Mouse (Mus musculus) MEL (cell line): ENCODE measurements around the gene Gzmm.

Experiments used
- CTCF ChIP-seq, 3 experiments: IDR thresholded peaks in 2 of 3; conservative IDR thresholded peaks in 1 of 3; 2 replicates each; pipeline ENCODE4 v1.5.1; 2011 to 2012; ENCODE audit warnings: low read length in 3 of 3, low read depth in 2 of 3, mild to moderate bottlenecking in 2 of 3, improper control_type of control experiment in 1 of 3, inconsistent platforms in 1 of 3, mixed read lengths in 1 of 3, moderate library complexity in 1 of 3; ENCODE audit not compliant: control insufficient read depth in 1 of 3, insufficient read depth in 1 of 3, poor library complexity in 1 of 3, severe bottlenecking in 1 of 3
- HCFC1 ChIP-seq: IDR thresholded peaks from 2 replicates; pipeline ENCODE4 v1.6.1; 2012; ENCODE audit warnings: low read depth, mild to moderate bottlenecking, inconsistent platforms, low read length, improper control_type of control experiment, moderate library complexity
- JUND ChIP-seq: IDR thresholded peaks from 2 replicates; pipeline ENCODE4 v1.6.1; 2011; ENCODE audit warnings: low read depth, mild to moderate bottlenecking, improper control_type of control experiment, low read length
- MAX ChIP-seq: IDR thresholded peaks from 2 replicates; pipeline ENCODE4 v1.6.1; 2011; ENCODE audit warnings: low read length, improper control_type of control experiment
- NELFE ChIP-seq: IDR thresholded peaks from 2 replicates; pipeline ENCODE4 v1.6.1; 2011; ENCODE audit warnings: low read depth, low read length, improper control_type of control experiment
- NRF1 ChIP-seq: IDR thresholded peaks from 2 replicates; pipeline ENCODE4 v1.6.1; 2014; ENCODE audit warnings: low read depth, mild to moderate bottlenecking, inconsistent platforms, low read length, improper control_type of control experiment, moderate library complexity; ENCODE audit not compliant: poor library complexity, insufficient read depth, severe bottlenecking
- POLR2A ChIP-seq, 2 experiments: IDR thresholded peaks; 2 replicates each; pipeline ENCODE4 v1.6.1; 2011 to 2012; ENCODE audit warnings: low read length in 2 of 2, mild to moderate bottlenecking in 2 of 2, control low read depth in 1 of 2, improper control_type of control experiment in 1 of 2, low read depth in 1 of 2, moderate library complexity in 1 of 2; ENCODE audit not compliant: control insufficient read depth in 1 of 2, insufficient read depth in 1 of 2, poor library complexity in 1 of 2
- RAD21 ChIP-seq: IDR thresholded peaks from 2 replicates; pipeline ENCODE4 v1.6.1; 2011; ENCODE audit warnings: mild to moderate bottlenecking, low read depth, low read length, improper control_type of control experiment
- SMC3 ChIP-seq: IDR thresholded peaks from 2 replicates; pipeline ENCODE4 v1.6.1; 2011; ENCODE audit warnings: low read depth, low read length, improper control_type of control experiment
- TAL1 ChIP-seq: IDR thresholded peaks from 2 replicates; pipeline ENCODE4 v1.6.1; 2012; ENCODE audit warnings: mild to moderate bottlenecking, inconsistent platforms, low read length, moderate library complexity, mixed read lengths
- USF1 ChIP-seq: IDR thresholded peaks from 2 replicates; pipeline ENCODE4 v1.6.1; 2014; ENCODE audit warnings: low read depth, mild to moderate bottlenecking, inconsistent platforms, low read length, improper control_type of control experiment, moderate library complexity

GRCm38 (mm10) chr10:79683726-79684640 lies 4.8 kb upstream of the Gzmm start:
- TF ChIP-seq CTCF (IDR thresholded peaks at IDR 0.05 in 2 of 3, conservative IDR thresholded peaks at IDR 0.05 in 1 of 3; ENCODE audit: control insufficient read depth in 1 of 3, insufficient read depth in 1 of 3, low read depth in 2 of 3, low read length in 3 of 3, poor library complexity in 1 of 3, severe bottlenecking in 1 of 3) (no peak), NRF1 (no peak), MAX (no peak), HCFC1 (no peak), POLR2A (IDR thresholded peaks at IDR 0.05; ENCODE audit: control insufficient read depth in 1 of 2, insufficient read depth in 1 of 2, low read depth in 1 of 2, low read length in 2 of 2, poor library complexity in 1 of 2) (no peak), TAL1 (no peak), JUND (no peak), USF1 (peak; percentile 49; the same call in 1 of the 2 replicates), SMC3 (no peak), RAD21 (no peak), NELFE (no peak)
